Mouse (Mus musculus) myocyte (in vitro differentiated cells): ENCODE measurements at regions not wholly inside any gene's neighbourhood (a gene's known extent, or its start where the extent isn't known, plus 50 kb on each side); places are given as distances from the start of the nearest gene placed in this dataset.

Experiments used
- CEBPB ChIP-seq: IDR thresholded peaks from 2 replicates; pipeline ENCODE4 v1.6.1; 2011; ENCODE audit warnings: mild to moderate bottlenecking, moderate library complexity; ENCODE audit not compliant: poor library complexity, insufficient read depth, severe bottlenecking
- E2F4 ChIP-seq: IDR thresholded peaks from one replicate; pipeline ENCODE4 v1.6.1; 2011; ENCODE audit warnings: mild to moderate bottlenecking, control low read depth, moderate library complexity; ENCODE audit not compliant: insufficient read depth
- MAX ChIP-seq: IDR thresholded peaks from one replicate; pipeline ENCODE4 v1.6.1; 2011; ENCODE audit warnings: low read depth, mild to moderate bottlenecking, control low read depth
- MYOG ChIP-seq, 3 experiments: IDR thresholded peaks; one replicate each; pipeline ENCODE4 v1.6.1; 2011; ENCODE audit warnings: control low read depth in 2 of 3, low read depth in 2 of 3, mild to moderate bottlenecking in 2 of 3; ENCODE audit not compliant: insufficient read length in 2 of 3, control insufficient read depth in 1 of 3, insufficient read depth in 1 of 3
- POLR2A ChIP-seq: IDR thresholded peaks from one replicate; pipeline ENCODE4 v1.6.1; 2011; ENCODE audit warnings: low read depth, mild to moderate bottlenecking, control low read depth, moderate library complexity; ENCODE audit not compliant: insufficient read length
- POLR2AphosphoS2 ChIP-seq: IDR thresholded peaks from one replicate; pipeline ENCODE4 v1.6.1; 2011; ENCODE audit warnings: low read depth, control low read depth; ENCODE audit not compliant: insufficient read length
- TCF12 ChIP-seq: IDR thresholded peaks from one replicate; pipeline ENCODE4 v1.6.1; 2011; ENCODE audit warnings: mild to moderate bottlenecking, control low read depth; ENCODE audit not compliant: poor library complexity, insufficient read depth, severe bottlenecking
- TCF3 ChIP-seq: IDR thresholded peaks from one replicate; pipeline ENCODE4 v1.6.1; 2011; ENCODE audit warnings: low read depth, control low read depth; ENCODE audit not compliant: insufficient read length

GRCm38 (mm10) chr2:103205046-103205445 is 98.0 kb downstream of the Ehf start:
- TF ChIP-seq POLR2A (no peak), MAX (no peak), E2F4 (no peak), CEBPB (no peak), POLR2AphosphoS2 (no peak), TCF3 (no peak), TCF12 (no peak), MYOG (IDR thresholded peaks at IDR 0.05; ENCODE audit: control insufficient read depth in 1 of 3, insufficient read depth in 1 of 3, insufficient read length in 2 of 3, low read depth in 2 of 3) (no peak)
